Mouse (Mus musculus) embryonic facial prominence, embryonic 14.5 days (tissue): ENCODE data around the gene Slc35a1. TPM values are rescaled to one million over a fixed set of nuclear protein-coding genes. Genes with fewer than 3 reads are reported as not detected.
A peak's percentile ranks its signal among the peaks of the same experiment; 100 is the strongest.

Experiments used
- ATAC-seq: fragments of 200-750 bp; cut with Nextera tagmentation; 2 replicates; pipeline ENCODE4 v1.8.0; 2017; ENCODE audit warnings: low read depth, moderate number of reproducible peaks, moderate TSS enrichment
- DNase-seq: peaks from one replicate; pipeline ENCODE4 v3.0.0-alpha.2; 2015; ENCODE audit warnings: low spot score
- H3K27ac ChIP-seq: fragments of 300-500 bp; sonication (generic); replicated peaks from 2 replicates; pipeline ENCODE4 v1.5.1; 2014; ENCODE audit warnings: low read depth, mild to moderate bottlenecking, low read length, moderate library complexity
- H3K27me3 ChIP-seq: fragments of 300-500 bp; sonication (generic); replicated peaks from 2 replicates; pipeline ENCODE4 v1.6.1; 2014; ENCODE audit warnings: low read length; ENCODE audit not compliant: control insufficient read depth, insufficient read depth
- H3K36me3 ChIP-seq: fragments of 300-500 bp; sonication (generic); 2 replicates; pipeline ENCODE4 v1.6.1; 2014; ENCODE audit warnings: low read length, mixed read lengths; ENCODE audit not compliant: control insufficient read depth, insufficient read depth
- H3K4me1 ChIP-seq: fragments of 300-500 bp; sonication (generic); 2 replicates; pipeline ENCODE4 v1.6.1; 2014; ENCODE audit warnings: antibody characterized with exemption, low read length; ENCODE audit not compliant: control insufficient read depth, insufficient read depth
- H3K4me2 ChIP-seq: fragments of 300-500 bp; sonication (generic); 2 replicates; pipeline ENCODE4 v1.6.1; 2014; ENCODE audit warnings: low read depth, mild to moderate bottlenecking, low read length, moderate library complexity, mixed read lengths
- H3K4me3 ChIP-seq: fragments of 300-500 bp; sonication (generic); 2 replicates; pipeline ENCODE4 v1.5.1; 2014; ENCODE audit warnings: low read depth, mild to moderate bottlenecking, low read length
- H3K9ac ChIP-seq: fragments of 300-500 bp; sonication (generic); 2 replicates; pipeline ENCODE4 v1.6.1; 2014; ENCODE audit warnings: low read depth, mild to moderate bottlenecking, low read length, moderate library complexity, mixed read lengths
- H3K9me3 ChIP-seq: fragments of 300-500 bp; sonication (generic); 2 replicates; pipeline ENCODE4 v1.6.1; 2016; ENCODE audit warnings: low read length; ENCODE audit not compliant: control insufficient read depth
- WGBS: fragments of 180-500 bp; shearing (Covaris S2); extraction: QIAGEN DNeasy Blood & Tissue Kit; methylation state at CpG from one replicate; pipeline ENCODE4 v1.1.7; 2014; 5-methylcytosine and 5-hydroxymethylcytosine counted together
- polyA plus RNA-seq: library from polyadenylated mRNA; unstranded; fragments of >200 nt; fragmentation: Nextera tagmentation; extraction: Ambion mirVana; gene quantifications from 2 replicates; pipeline ENCODE4 v1.2.1, GENCODE M21; 2014

Gene Slc35a1
- polyA plus RNA-seq, 1 experiment from 2014 or later = 34.3 TPM

- Histone ChIP-seq H3K4me2 (no peak overlapping the region), H3K9ac (no peak overlapping the region), H3K9me3 (peaks cover 7% of the 10 kb centered on the region), H3K36me3 (no peaks in the 10 kb centered on the region), H3K27me3 (no peaks in the 10 kb centered on the region), H3K27ac (no peak overlapping the region), H3K4me1 (no peaks in the 10 kb centered on the region), H3K4me3 (no peak overlapping the region)
- no peak for DNase-seq
- WGBS = 95% methylated on average over 12 of the region's 12 CpGs
- ATAC-seq = no peak
These were observed 32.2 kb upstream of the Slc35a1 start for GRCm38 (mm10) chr4:34719421-34719820.

- ATAC-seq (no peak), DNase-seq (no peak)
- H3K9ac ChIP-seq = no peak overlapping the region
- no peak overlapping the region for H3K4me2 ChIP-seq
- no peaks in the 10 kb centered on the region for H3K36me3 ChIP-seq
- WGBS = 94% methylated on average over 1 of the region's 1 CpGs
- no peak overlapping the region for H3K27ac ChIP-seq
- no peaks in the 10 kb centered on the region for H3K4me1 ChIP-seq
- no peak overlapping the region for H3K4me3 ChIP-seq
- H3K9me3 ChIP-seq = peaks cover 2% of the 10 kb centered on the region
- H3K27me3 ChIP-seq = no peaks in the 10 kb centered on the region
These were observed 27.8 kb upstream of the Slc35a1 start for GRCm38 (mm10) chr4:34715062-34715461.

- H3K9me3 ChIP-seq = no peaks in the 10 kb centered on the region
- no peak overlapping the region for H3K9ac ChIP-seq
- no peaks in the 10 kb centered on the region for H3K4me1 ChIP-seq
- DNase-seq (no peak), ATAC-seq (no peak)
- H3K27me3 ChIP-seq = no peaks in the 10 kb centered on the region
- H3K36me3 ChIP-seq = no peaks in the 10 kb centered on the region
- 73% methylated on average over 3 of the region's 3 CpGs for WGBS
- no peak overlapping the region for H3K27ac ChIP-seq
- H3K4me3 ChIP-seq = no peak overlapping the region
- no peak overlapping the region for H3K4me2 ChIP-seq
These were observed 20.9 kb upstream of the Slc35a1 start for GRCm38 (mm10) chr4:34708127-34708526.

GRCm38 (mm10) chr4:34707248-34707647 is 20.0 kb upstream of the Slc35a1 start:
- WGBS = 83% methylated on average over 3 of the region's 3 CpGs
- H3K36me3 ChIP-seq = no peaks in the 10 kb centered on the region
- no peaks in the 10 kb centered on the region for H3K9me3 ChIP-seq
- H3K4me2 ChIP-seq = no peak overlapping the region
- ATAC-seq (no peak), DNase-seq (no peak)
- H3K27ac ChIP-seq = no peak overlapping the region
- H3K9ac ChIP-seq = no peak overlapping the region
- H3K4me1 ChIP-seq = no peaks in the 10 kb centered on the region
- H3K4me3 ChIP-seq = no peak overlapping the region
- H3K27me3 ChIP-seq = no peaks in the 10 kb centered on the region

GRCm38 (mm10) chr4:34703029-34703428 is 15.8 kb upstream of the Slc35a1 start:
- Histone ChIP-seq H3K4me2 (no peak overlapping the region), H3K36me3 (no peaks in the 10 kb centered on the region), H3K4me3 (no peak overlapping the region), H3K27ac (no peak overlapping the region), H3K9ac (no peak overlapping the region), H3K27me3 (no peaks in the 10 kb centered on the region), H3K9me3 (no peaks in the 10 kb centered on the region), H3K4me1 (no peaks in the 10 kb centered on the region)
- ATAC-seq (no peak), DNase-seq (no peak)
- WGBS = 65% methylated on average over 4 of the region's 4 CpGs

- Histone ChIP-seq H3K4me2 (no peak overlapping the region), H3K36me3 (no peaks in the 10 kb centered on the region), H3K4me1 (no peaks in the 10 kb centered on the region), H3K9ac (no peak overlapping the region), H3K27me3 (no peaks in the 10 kb centered on the region), H3K4me3 (no peak overlapping the region), H3K27ac (no peak overlapping the region), H3K9me3 (no peaks in the 10 kb centered on the region)
- DNase-seq (no peak), ATAC-seq (no peak)
- 92% methylated on average over 11 of the region's 11 CpGs for WGBS
These were observed 15.0 kb upstream of the Slc35a1 start for GRCm38 (mm10) chr4:34702231-34702630.

- no peaks in the 10 kb centered on the region for H3K27me3 ChIP-seq
- 45% methylated on average over 5 of the region's 5 CpGs for WGBS
- no peak overlapping the region for H3K4me3 ChIP-seq
- DNase-seq (peak; percentile 11), ATAC-seq (no peak)
- H3K36me3 ChIP-seq = no peaks in the 10 kb centered on the region
- H3K4me1 ChIP-seq = no peaks in the 10 kb centered on the region
- H3K4me2 ChIP-seq = no peak overlapping the region
- H3K9ac ChIP-seq = no peak overlapping the region
- no peak overlapping the region for H3K27ac ChIP-seq
- no peaks in the 10 kb centered on the region for H3K9me3 ChIP-seq
These were observed 14.3 kb upstream of the Slc35a1 start for GRCm38 (mm10) chr4:34701528-34701927.

- no peak overlapping the region for H3K27ac ChIP-seq
- no peaks in the 10 kb centered on the region for H3K27me3 ChIP-seq
- no peak for DNase-seq
- 0 out of 2 replicates have a peak overlapping the region, but pooled peaks have one; percentile 76 for H3K4me3 ChIP-seq
- no peak overlapping the region for H3K9ac ChIP-seq
- no peak for ATAC-seq
- peak overlapping the region; percentile 58; the same call in 1 of the 2 replicates for H3K4me2 ChIP-seq
- no peaks in the 10 kb centered on the region for H3K36me3 ChIP-seq
- H3K4me1 ChIP-seq = peaks cover 5% of the 10 kb centered on the region
- 76% methylated on average over 3 of the region's 3 CpGs for WGBS
- H3K9me3 ChIP-seq = no peaks in the 10 kb centered on the region
These were observed 783 bp upstream of the Slc35a1 start for GRCm38 (mm10) chr4:34688021-34688420.

GRCm38 (mm10) chr4:34680530-34680929 is 6.7 kb downstream of the Slc35a1 start:
- Histone ChIP-seq H3K9ac (no peak overlapping the region), H3K27ac (no peak overlapping the region), H3K27me3 (no peaks in the 10 kb centered on the region), H3K4me1 (no peaks in the 10 kb centered on the region; the same call in 1 of the 2 replicates), H3K36me3 (peaks cover 39% of the 10 kb centered on the region), H3K4me2 (no peak overlapping the region), H3K9me3 (no peaks in the 10 kb centered on the region), H3K4me3 (no peak overlapping the region)
- ATAC-seq = no peak
- no peak for DNase-seq
- WGBS = 89% methylated on average over 5 of the region's 5 CpGs
